Mouse (Mus musculus) lung, adult 2 months (tissue): ENCODE results near the gene Grip1.

Experiments
- CTCF ChIP-seq: fragments of 200-500 bp; IDR thresholded peaks from 2 replicates; pipeline ENCODE4 v1.5.1; 2011; ENCODE audit warnings: mild to moderate bottlenecking, low read length, control low read depth; ENCODE audit not compliant: insufficient read depth
- POLR2A ChIP-seq: fragments of 200-500 bp; IDR thresholded peaks from 2 replicates; pipeline ENCODE4 v1.6.1; 2011; ENCODE audit warnings: low read depth, mild to moderate bottlenecking, control low read depth, low read length, borderline replicate concordance; ENCODE audit errors: extremely low read depth

DNA sequence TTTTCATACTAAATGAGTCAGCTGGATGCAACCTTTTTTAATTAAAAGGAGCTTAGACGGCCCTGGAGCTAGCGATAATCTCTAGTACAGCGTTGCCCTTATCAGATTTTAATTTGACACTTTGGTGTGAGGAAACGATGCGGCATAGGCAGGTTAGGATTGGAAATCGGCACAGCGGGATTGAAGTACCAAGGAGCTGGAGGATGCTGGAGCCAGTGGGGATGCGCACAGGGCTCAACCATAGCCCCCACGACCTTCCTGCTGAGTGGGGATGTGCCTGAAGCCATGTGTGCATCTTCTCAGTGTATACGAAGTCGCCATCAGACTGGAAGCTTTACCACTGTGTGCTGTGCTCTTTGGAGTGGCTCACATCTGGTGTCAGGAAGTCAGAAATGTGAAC lies 526.4 kb downstream of the Grip1 start:
- TF ChIP-seq POLR2A = no peak
- TF ChIP-seq CTCF = no peak
